Mouse (Mus musculus): ENCODE data around the gene Cul4a. TPM values are rescaled to one million over a fixed set of nuclear protein-coding genes. Genes with fewer than 3 reads are reported as not detected.
"Not testable (repeated sequence)": the region's sequence is repeated elsewhere in the genome, so short reads cannot be mapped to it uniquely, and the experiment has no call there.

Gene Cul4a
- total RNA-seq (2014; rRNA removed) (118 and 127 TPM in 2 replicates), polyA plus RNA-seq (2015; fragmentation: Nextera tagmentation; extraction: Ambion mirVana) (57.9 and 60.6 TPM in 2 replicates)

GRCm38 (mm10) chr8:13105087-13105881, at the start of gene Cul4a, which contains the start of gene Pcid2:
Gene Cul4a (plus strand): TSS chr8:13105621.
Gene Pcid2 (minus strand): TSS chr8:13105459.
- Histone ChIP-seq H3K27me3 (ENCODE audit: insufficient read depth, low read length) (no peaks in the 10 kb centered on the region), H3K27ac (peak within 1 kb of the TSS; percentile 92), H3K4me2 (ENCODE audit: low read depth, low read length) (peak within 1 kb of the TSS; percentile 97), H3K4me3 (ENCODE audit: low read length) (peak within 1 kb of the TSS; percentile 78), H3K36me3 (ENCODE audit: insufficient read depth, low read length) (no peaks in the 10 kb centered on the region), H3K9ac (replicated peaks; ENCODE audit: low read length) (peak within 1 kb of the TSS; percentile 86), H3K9me3 (ENCODE audit: low read length) (no peaks in the 10 kb centered on the region), H3K4me1 (ENCODE audit: insufficient read depth, low read length) (peaks cover 7% of the 10 kb centered on the region)
- ATAC-seq: peak; percentile 95
- DNase-seq (ENCODE audit: low spot score): peak; percentile 99
- 2% methylated on average over 86 of the region's 87 CpGs for WGBS
- TF ChIP-seq CTCF (IDR thresholded peaks at IDR 0.05; ENCODE audit: low read depth): peak; percentile 71

GRCm38 (mm10) chr8:13057351-13057750, 48.1 kb upstream of the Cul4a start:
- Histone ChIP-seq H3K36me3 (ENCODE audit: insufficient read depth, low read length) (no peaks in the 10 kb centered on the region), H3K27me3 (ENCODE audit: insufficient read depth, low read length) (no peaks in the 10 kb centered on the region), H3K9me3 (ENCODE audit: low read length) (no peaks in the 10 kb centered on the region), H3K9ac (replicated peaks; ENCODE audit: low read length) (no peak overlapping the region), H3K27ac (no peak overlapping the region), H3K4me3 (ENCODE audit: low read length) (no peak overlapping the region), H3K4me1 (ENCODE audit: insufficient read depth, low read length) (no peaks in the 10 kb centered on the region), H3K4me2 (ENCODE audit: low read depth, low read length) (no peak overlapping the region)
- 92% methylated on average over 4 of the region's 4 CpGs for WGBS
- DNase-seq (ENCODE audit: low spot score): no peak
- no peak for TF ChIP-seq CTCF (IDR thresholded peaks at IDR 0.05; ENCODE audit: low read depth)
- ATAC-seq: no peak

- TF ChIP-seq CTCF (IDR thresholded peaks at IDR 0.05; ENCODE audit: low read depth): no peak
- no peak within 1 kb of the TSS for H3K27ac ChIP-seq
- no peaks in the 10 kb centered on the region for H3K36me3 ChIP-seq (ENCODE audit: insufficient read depth, low read length)
- WGBS: 79% methylated on average over 17 of the region's 17 CpGs
- no peaks in the 10 kb centered on the region for H3K27me3 ChIP-seq (ENCODE audit: insufficient read depth, low read length)
- H3K4me3 ChIP-seq (ENCODE audit: low read length): no peak within 1 kb of the TSS
- H3K9me3 ChIP-seq (ENCODE audit: low read length): no peaks in the 10 kb centered on the region
- H3K9ac ChIP-seq (replicated peaks; ENCODE audit: low read length): no peak within 1 kb of the TSS
- DNase-seq (ENCODE audit: low spot score) (no peak), ATAC-seq (no peak)
- H3K4me2 ChIP-seq (ENCODE audit: low read depth, low read length): no peak within 1 kb of the TSS
- H3K4me1 ChIP-seq (ENCODE audit: insufficient read depth, low read length): no peaks in the 10 kb centered on the region
Observed at GRCm38 (mm10) chr8:13060441-13061150, 44.8 kb upstream of the Cul4a start, which contains the start of gene Proz. Gene Proz (plus strand): TSS chr8:13060914.

GRCm38 (mm10) chr8:13063112-13063511, 42.3 kb upstream of the Cul4a start:
- H3K9me3 ChIP-seq (ENCODE audit: low read length): no peaks in the 10 kb centered on the region
- DNase-seq (ENCODE audit: low spot score) (no peak), ATAC-seq (no peak)
- no peaks in the 10 kb centered on the region for H3K4me1 ChIP-seq (ENCODE audit: insufficient read depth, low read length)
- TF ChIP-seq CTCF (IDR thresholded peaks at IDR 0.05; ENCODE audit: low read depth): no peak
- no peaks in the 10 kb centered on the region for H3K36me3 ChIP-seq (ENCODE audit: insufficient read depth, low read length)
- H3K9ac ChIP-seq (replicated peaks; ENCODE audit: low read length): no peak overlapping the region
- no peak overlapping the region for H3K4me2 ChIP-seq (ENCODE audit: low read depth, low read length)
- no peak overlapping the region for H3K27ac ChIP-seq
- 81% methylated on average over 16 of the region's 16 CpGs for WGBS
- H3K4me3 ChIP-seq (ENCODE audit: low read length): no peak overlapping the region
- no peaks in the 10 kb centered on the region for H3K27me3 ChIP-seq (ENCODE audit: insufficient read depth, low read length)

GRCm38 (mm10) chr8:13073255-13073654, 32.2 kb upstream of the Cul4a start:
- DNase-seq (ENCODE audit: low spot score): no peak
- Histone ChIP-seq H3K36me3 (ENCODE audit: insufficient read depth, low read length) (peaks cover 41% of the 10 kb centered on the region), H3K9me3 (ENCODE audit: low read length) (no peaks in the 10 kb centered on the region), H3K4me2 (ENCODE audit: low read depth, low read length) (no peak overlapping the region), H3K4me1 (ENCODE audit: insufficient read depth, low read length) (no peaks in the 10 kb centered on the region), H3K27me3 (ENCODE audit: insufficient read depth, low read length) (no peaks in the 10 kb centered on the region), H3K4me3 (ENCODE audit: low read length) (no peak overlapping the region), H3K9ac (replicated peaks; ENCODE audit: low read length) (no peak overlapping the region), H3K27ac (no peak overlapping the region)
- no peak for ATAC-seq
- TF ChIP-seq CTCF (IDR thresholded peaks at IDR 0.05; ENCODE audit: low read depth): no peak
- 95% methylated on average over 11 of the region's 11 CpGs for WGBS

GRCm38 (mm10) chr8:13075044-13075443, 30.4 kb upstream of the Cul4a start:
- ATAC-seq: no peak
- no peak for TF ChIP-seq CTCF (IDR thresholded peaks at IDR 0.05; ENCODE audit: low read depth)
- no peak overlapping the region for H3K27ac ChIP-seq
- H3K27me3 ChIP-seq (ENCODE audit: insufficient read depth, low read length): no peaks in the 10 kb centered on the region
- no peaks in the 10 kb centered on the region for H3K9me3 ChIP-seq (ENCODE audit: low read length)
- no peak overlapping the region for H3K9ac ChIP-seq (replicated peaks; ENCODE audit: low read length)
- no peak overlapping the region for H3K4me2 ChIP-seq (ENCODE audit: low read depth, low read length)
- peaks cover 59% of the 10 kb centered on the region for H3K36me3 ChIP-seq (ENCODE audit: insufficient read depth, low read length)
- no peak overlapping the region for H3K4me3 ChIP-seq (ENCODE audit: low read length)
- 91% methylated on average over 8 of the region's 8 CpGs for WGBS
- DNase-seq (ENCODE audit: low spot score): no peak
- H3K4me1 ChIP-seq (ENCODE audit: insufficient read depth, low read length): no peaks in the 10 kb centered on the region

GRCm38 (mm10) chr8:13075579-13075978, 29.8 kb upstream of the Cul4a start:
- not testable (repeated sequence) for ATAC-seq; H3K9me3 ChIP-seq (ENCODE audit: low read length); H3K27me3 ChIP-seq (ENCODE audit: insufficient read depth, low read length); H3K4me3 ChIP-seq (ENCODE audit: low read length); H3K9ac ChIP-seq (replicated peaks; ENCODE audit: low read length); DNase-seq (ENCODE audit: low spot score); H3K4me1 ChIP-seq (ENCODE audit: insufficient read depth, low read length); H3K27ac ChIP-seq; H3K4me2 ChIP-seq (ENCODE audit: low read depth, low read length)
- peaks cover 65% of the 10 kb centered on the region for H3K36me3 ChIP-seq (ENCODE audit: insufficient read depth, low read length)
- 90% methylated on average over 1 of the region's 1 CpGs for WGBS

All from hindbrain, postnatal 0 days (tissue).